Mouse (Mus musculus) T-cell, adult 66 days (primary cell): ENCODE results near the gene Ncbp1. TPM values are rescaled to one million over a fixed set of nuclear protein-coding genes. Genes with fewer than 3 reads are reported as not detected.

ENCODE experiments used
- total RNA-seq, 2 experiments: library from RNA; stranded (reverse); gene quantifications; 3 replicates in 1 of 2; 4 replicates in 1 of 2; pipeline ENCODE4 v1.2.4; 2023

Ncbp1 gene
- total RNA-seq: 10 to 100 TPM; 70.8 to 71.4 TPM

GRCm38 (mm10) chr4:46138287-46139222 lies at the start of gene Ncbp1, which contains the start of gene Tstd2:
Ncbp1 (plus strand) TSS chr4:46138613.
Tstd2 (minus strand) TSS chr4:46138694.

GRCm38 (mm10) chr4:46195781-46196487 lies 57.5 kb downstream of the Ncbp1 start, which contains the start of gene Xpa:
Xpa (minus strand) TSS chr4:46196311.

Other genes with a start within 250 kb of the Ncbp1 start
- gene Ccdc180, start 248.3 kb upstream of the Ncbp1 start, total RNA-seq: under 1 TPM in 1 of 2 experiments, not detected in 1; 0.21 TPM
- 1 to 10 TPM; 3.7 to 5.0 TPM for gene Tdrd7, start 173.3 kb upstream of the Ncbp1 start, total RNA-seq
- gene Tmod1, start 99.7 kb upstream of the Ncbp1 start, total RNA-seq: not detected
- 10 to 100 TPM; 45.9 to 54.3 TPM for gene Tstd2, start 81 bp downstream of the Ncbp1 start, total RNA-seq
- gene Xpa, start 57.7 kb downstream of the Ncbp1 start, total RNA-seq: 10 to 100 TPM; 21.0 to 28.1 TPM
- not detected for gene Foxe1, start 205.0 kb downstream of the Ncbp1 start, total RNA-seq